8 mouse cellular contexts compared by ENCODE assay signal in genomic region chr15:95791141-95791791, GRCm38 (mm10). TPM values are rescaled to one million over a fixed set of nuclear protein-coding genes. Genes with fewer than 3 reads are reported as not detected.
DNase-seq lines count a peak whose midpoint lies in the region; ATAC-seq lines count a peak whose summit lies in the region.

No protein-coding gene starts in this region.

- peak overlapping the region; percentile 91 for H3K9ac ChIP-seq in kidney, embryonic 15.5 days
- peak overlapping the region; percentile 94 for H3K9ac ChIP-seq in heart, embryonic 11.5 days (ENCODE audit: low read depth, low read length)
- peak overlapping the region; percentile 80 for H3K9ac ChIP-seq in liver, embryonic 12.5 days
- peak overlapping the region; percentile 75 for H3K9ac ChIP-seq in neural tube, embryonic 12.5 days

- no peaks in the 10 kb centered on the region for H3K27me3 ChIP-seq in kidney, embryonic 15.5 days
- no peaks in the 10 kb centered on the region for H3K27me3 ChIP-seq in heart, embryonic 11.5 days (ENCODE audit: control insufficient read depth, insufficient read depth, low read length)
- peaks cover 9% of the 10 kb centered on the region; the same call in 1 of the 2 replicates for H3K27me3 ChIP-seq in liver, embryonic 12.5 days (replicated peaks)
- no peaks in the 10 kb centered on the region for H3K27me3 ChIP-seq in neural tube, embryonic 12.5 days (replicated peaks)

- ATAC-seq in kidney, embryonic 15.5 days (replicated peaks; ENCODE audit: low FRiP score): peak; percentile 42
- ATAC-seq in heart, embryonic 11.5 days (replicated peaks; ENCODE audit: insufficient number of reproducible peaks, low FRiP score, low TSS enrichment): peak; percentile 25
- ATAC-seq in liver, embryonic 12.5 days: peak; percentile 36
- peak; percentile 48; the same call in 1 of the 2 replicates for ATAC-seq in neural tube, embryonic 12.5 days (ENCODE audit: low FRiP score, low read depth)

- peaks cover 54% of the 10 kb centered on the region for H3K4me1 ChIP-seq in kidney, embryonic 15.5 days
- H3K4me1 ChIP-seq in brown adipose tissue, adult 24 weeks (ENCODE audit: control insufficient read depth, insufficient read depth, insufficient read length, low read length): peaks cover 17% of the 10 kb centered on the region
- H3K4me1 ChIP-seq in heart, embryonic 11.5 days (ENCODE audit: control insufficient read depth, insufficient read depth, low read length): peaks cover 33% of the 10 kb centered on the region
- peaks cover 55% of the 10 kb centered on the region for H3K4me1 ChIP-seq in liver, embryonic 12.5 days
- peaks cover 17% of the 10 kb centered on the region; the same call in 1 of the 2 replicates for H3K4me1 ChIP-seq in neural tube, embryonic 12.5 days

- no peak for DNase-seq in kidney, adult 18-20 months
- no peak for DNase-seq in left cerebral cortex, adult 11 months (ENCODE audit: low spot score)
- no peak for DNase-seq in testis, postnatal 14 days (ENCODE audit: low spot score)

- H3K36me3 ChIP-seq in kidney, embryonic 15.5 days: no peaks in the 10 kb centered on the region
- H3K36me3 ChIP-seq in heart, embryonic 11.5 days (ENCODE audit: control insufficient read depth, insufficient read depth, low read length): no peaks in the 10 kb centered on the region
- H3K36me3 ChIP-seq in liver, embryonic 12.5 days: no peaks in the 10 kb centered on the region
- H3K36me3 ChIP-seq in neural tube, embryonic 12.5 days: no peaks in the 10 kb centered on the region

- WGBS in kidney, embryonic 15.5 days: 1% methylated on average over 32 of the region's 32 CpGs
- 2% methylated on average over 32 of the region's 32 CpGs for WGBS in heart, embryonic 11.5 days (ENCODE audit: insufficient replicate concordance)
- 2% methylated on average over 30 of the region's 32 CpGs for WGBS in liver, embryonic 12.5 days (ENCODE audit: insufficient replicate concordance)
- WGBS in neural tube, embryonic 12.5 days: 2% methylated on average over 32 of the region's 32 CpGs

- H3K27ac ChIP-seq in kidney, embryonic 15.5 days: peak overlapping the region; percentile 84
- H3K27ac ChIP-seq in brown adipose tissue, adult 24 weeks (replicated peaks; ENCODE audit: low read depth, low read length): peak overlapping the region; percentile 88
- peak overlapping the region; percentile 65 for H3K27ac ChIP-seq in heart, embryonic 11.5 days (ENCODE audit: low read depth, low read length)
- peak overlapping the region; percentile 68 for H3K27ac ChIP-seq in liver, embryonic 12.5 days
- H3K27ac ChIP-seq in neural tube, embryonic 12.5 days: peak overlapping the region; percentile 54; the same call in 1 of the 2 replicates

- peak overlapping the region; percentile 89 for H3K4me3 ChIP-seq in kidney, embryonic 15.5 days (replicated peaks)
- H3K4me3 ChIP-seq in brown adipose tissue, adult 24 weeks (ENCODE audit: insufficient read depth, low read depth, low read length): peak overlapping the region; percentile 95
- H3K4me3 ChIP-seq in heart, embryonic 11.5 days (ENCODE audit: low read depth, low read length): peak overlapping the region; percentile 84
- peak overlapping the region; percentile 75 for H3K4me3 ChIP-seq in liver, embryonic 12.5 days
- peak overlapping the region; percentile 60 for H3K4me3 ChIP-seq in neural tube, embryonic 12.5 days

- no peaks in the 10 kb centered on the region for H3K9me3 ChIP-seq in kidney, embryonic 15.5 days (replicated peaks)
- H3K9me3 ChIP-seq in heart, embryonic 11.5 days (replicated peaks; ENCODE audit: control insufficient read depth, low read length): no peaks in the 10 kb centered on the region
- H3K9me3 ChIP-seq in liver, embryonic 12.5 days (replicated peaks): no peaks in the 10 kb centered on the region
- no peaks in the 10 kb centered on the region for H3K9me3 ChIP-seq in neural tube, embryonic 12.5 days

- H3K4me2 ChIP-seq in kidney, embryonic 15.5 days: peak overlapping the region; percentile 70
- H3K4me2 ChIP-seq in heart, embryonic 11.5 days: peak overlapping the region; percentile 72
- H3K4me2 ChIP-seq in liver, embryonic 12.5 days: peak overlapping the region; percentile 97
- peak overlapping the region; percentile 76 for H3K4me2 ChIP-seq in neural tube, embryonic 12.5 days (replicated peaks)

RNA-seq across cellular contexts. Expression of gene Ano6, which starts 0.6 kb away (rescaled TPM):
- polyA plus RNA-seq in kidney, embryonic 15.5 days (2015; fragmentation: Nextera tagmentation; extraction: Ambion mirVana): 54.0 and 54.5 TPM in 2 replicates
- 14.3 and 21.1 TPM in 2 replicates for polyA plus RNA-seq in brown adipose tissue, adult 24 weeks (2012; ENCODE audit: insufficient read depth, insufficient read length, missing spikeins)
- polyA plus RNA-seq in heart, embryonic 11.5 days (2014; fragmentation: Nextera tagmentation; extraction: Ambion mirVana): 40.9 and 45.7 TPM in 2 replicates
- polyA plus RNA-seq in liver, embryonic 12.5 days (2016; fragmentation: Nextera tagmentation; extraction: Ambion mirVana): 14.7 and 14.8 TPM in 2 replicates
- polyA plus RNA-seq in neural tube, embryonic 12.5 days (2016; fragmentation: Nextera tagmentation; extraction: Ambion mirVana): 32.7 and 34.9 TPM in 2 replicates
